Comparison of ENCODE assay signal across 24 mouse cellular contexts in the genomic region with DNA sequence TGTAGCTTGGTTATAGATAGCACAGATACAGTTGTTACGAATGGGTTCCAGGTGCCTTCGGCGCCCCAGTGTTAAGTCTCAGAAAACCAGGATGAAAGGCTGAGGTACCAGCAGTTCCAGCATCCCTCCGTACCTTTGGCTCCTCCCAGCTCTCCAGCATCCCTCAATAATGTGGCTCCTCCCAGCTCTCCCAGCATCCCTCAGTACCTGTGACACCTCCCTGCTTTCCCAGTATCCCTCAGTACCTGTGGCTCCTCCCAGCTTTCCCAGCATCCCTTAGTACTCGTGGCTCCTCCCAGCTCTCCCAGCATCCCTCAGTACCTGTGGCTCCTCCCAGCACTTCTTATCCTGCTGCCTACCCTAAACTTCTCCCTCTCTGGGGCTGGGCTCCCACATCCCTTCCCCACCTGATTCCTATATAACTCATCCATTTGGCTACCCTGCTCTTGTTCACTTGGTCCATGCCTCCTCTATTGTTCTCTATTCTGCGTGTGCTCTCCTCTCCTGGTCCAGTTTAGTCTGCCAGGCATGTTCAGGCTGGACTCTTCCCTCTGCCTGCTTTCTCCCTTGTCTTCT. TPM values are rescaled to one million over a fixed set of nuclear protein-coding genes. Genes with fewer than 3 reads are reported as not detected.
DNase-seq lines count a peak whose midpoint lies in the region; ATAC-seq and TF ChIP-seq lines count a peak whose summit lies in the region.
"Had no signal": no experiment of that assay in that cellular context is flagged by ENCODE, and none has a peak within 500 bp of the region (broad histone marks: within the 10 kb centered on the region; RNA-seq: fewer than 3 reads in every experiment).

No protein-coding gene starts in this region.

- TF ChIP-seq EP300 in CH12.LX (IDR thresholded peaks at IDR 0.05; ENCODE audit: low read length): no peak

- ATAC-seq in forebrain, embryonic 15.5 days (replicated peaks): no peak
- ATAC-seq in forebrain, embryonic 11.5 days (replicated peaks; ENCODE audit: low FRiP score): no peak
- ATAC-seq in embryonic facial prominence, embryonic 15.5 days (ENCODE audit: insufficient number of reproducible peaks, low FRiP score, low TSS enrichment, low read depth): 0 out of 2 replicates have a peak, but pooled peaks have one; percentile 11
- ATAC-seq in inflammation-experienced regulatory T-cells, adult 6 months: no peak
- ATAC-seq: activated CD4-positive, CD25-positive, alpha-beta regulatory T cell, adult 4 months; forebrain, postnatal 0 days; hindbrain, embryonic 16.5 days had no signal

- H3K9ac ChIP-seq in forebrain, embryonic 15.5 days (replicated peaks): no peak overlapping the region
- H3K9ac ChIP-seq in forebrain, embryonic 11.5 days (ENCODE audit: low read length): no peak overlapping the region
- peak overlapping the region; percentile 30; the same call in 1 of the 2 replicates for H3K9ac ChIP-seq in CH12.LX (ENCODE audit: insufficient read depth, low read depth)
- peak overlapping the region; percentile 55; the same call in 1 of the 2 replicates for H3K9ac ChIP-seq in ES-E14 (ENCODE audit: insufficient read depth, low read depth, low read length, poor library complexity, severe bottlenecking)
- H3K9ac ChIP-seq in embryonic facial prominence, embryonic 15.5 days: no peak overlapping the region
- H3K9ac ChIP-seq: embryonic facial prominence, embryonic 12.5 days; forebrain, postnatal 0 days; heart, embryonic 13.5 days; hindbrain, embryonic 12.5 days; kidney, embryonic 15.5 days had no signal

- no peaks in the 10 kb centered on the region for H3K36me3 ChIP-seq in forebrain, embryonic 15.5 days
- no peaks in the 10 kb centered on the region for H3K36me3 ChIP-seq in forebrain, embryonic 11.5 days (ENCODE audit: control insufficient read depth, insufficient read depth, low read length)
- H3K36me3 ChIP-seq in CH12.LX (replicated peaks in 1 of 2; ENCODE audit: control insufficient read depth in 1 of 2, insufficient read depth in 1 of 2, low read length in 1 of 2) (no peaks in the 10 kb centered on the region), ES-E14 (ENCODE audit: control insufficient read depth, insufficient read depth, low read length, poor library complexity, severe bottlenecking) (no peaks in the 10 kb centered on the region)
- no peaks in the 10 kb centered on the region for H3K36me3 ChIP-seq in embryonic facial prominence, embryonic 15.5 days
- H3K36me3 ChIP-seq in kidney, adult 2 months (ENCODE audit: control insufficient read depth, insufficient read depth, low read length): no peaks in the 10 kb centered on the region
- H3K36me3 ChIP-seq: embryonic facial prominence, embryonic 12.5 days; hindbrain, embryonic 12.5 days; kidney, embryonic 15.5 days had no signal

- H3K4me2 ChIP-seq in forebrain, embryonic 15.5 days (replicated peaks): no peak overlapping the region
- no peak overlapping the region for H3K4me2 ChIP-seq in forebrain, embryonic 11.5 days (ENCODE audit: low read depth, low read length, severe bottlenecking)
- H3K4me2 ChIP-seq in CH12.LX (ENCODE audit: insufficient read depth, low read depth, poor library complexity, severe bottlenecking): peak overlapping the region; percentile 61
- no peak overlapping the region for H3K4me2 ChIP-seq in embryonic facial prominence, embryonic 15.5 days (replicated peaks)
- H3K4me2 ChIP-seq: embryonic facial prominence, embryonic 12.5 days; heart, embryonic 13.5 days; hindbrain, embryonic 12.5 days; kidney, embryonic 15.5 days had no signal

- no peak overlapping the region for H3K4me3 ChIP-seq in forebrain, embryonic 15.5 days
- H3K4me3 ChIP-seq in forebrain, embryonic 11.5 days (ENCODE audit: low read depth, low read length): no peak overlapping the region
- H3K4me3 ChIP-seq in CH12.LX (replicated peaks in 1 of 3; ENCODE audit: low read depth in 2 of 3, low read length in 2 of 3, poor library complexity in 1 of 3): peak overlapping the region; percentile 44 to 55 (median 46)
- peak overlapping the region; percentile 10 to 73; a peak in 3 of 4 replicates for H3K4me3 ChIP-seq in ES-E14 (ENCODE audit: insufficient read depth in 1 of 2, low read depth in 1 of 2, low read length in 2 of 2, poor library complexity in 1 of 2, severe bottlenecking in 1 of 2)
- no peak overlapping the region for H3K4me3 ChIP-seq in embryonic facial prominence, embryonic 15.5 days (replicated peaks)
- H3K4me3 ChIP-seq in kidney, adult 2 months (ENCODE audit: insufficient read depth, low read depth, low read length): no peak overlapping the region
- H3K4me3 ChIP-seq: embryonic facial prominence, embryonic 12.5 days; gastrocnemius, adult 2 months; heart, embryonic 13.5 days; hindbrain, embryonic 12.5 days; kidney, embryonic 15.5 days had no signal

- in situ Hi-C loops in CH12.LX (cut with MboI; ENCODE audit: low pct_ligation_motif_present, low pct_unique_long_range_greater_than_20kb, low sequenced_read_pairs) (no loop called here), ES-E14 (cut with MboI; ENCODE audit: low sequenced_read_pairs in 2 of 2, unreplicated experiment in 2 of 2) (no loop called here)

- no peaks in the 10 kb centered on the region for H3K27me3 ChIP-seq in forebrain, embryonic 15.5 days
- H3K27me3 ChIP-seq in forebrain, embryonic 11.5 days (ENCODE audit: control insufficient read depth, insufficient read depth, low read length): no peaks in the 10 kb centered on the region
- H3K27me3 ChIP-seq in CH12.LX (replicated peaks): peaks cover 18% of the 10 kb centered on the region
- H3K27me3 ChIP-seq in embryonic facial prominence, embryonic 15.5 days: no peaks in the 10 kb centered on the region
- no peaks in the 10 kb centered on the region for H3K27me3 ChIP-seq in kidney, adult 2 months (replicated peaks; ENCODE audit: control insufficient read depth, insufficient read depth, low read length)
- H3K27me3 ChIP-seq: embryonic facial prominence, embryonic 12.5 days; heart, embryonic 13.5 days; kidney, embryonic 15.5 days had no signal

- no peak for TF ChIP-seq CTCF in CH12.LX (conservative IDR thresholded peaks at IDR 0.05 in 1 of 2, IDR thresholded peaks at IDR 0.05 in 1 of 2; ENCODE audit: low read depth in 2 of 2, low read length in 2 of 2)
- TF ChIP-seq CTCF in kidney, adult 2 months (conservative IDR thresholded peaks at IDR 0.05; ENCODE audit: insufficient read depth, insufficient read length, low read depth, low read length): no peak

- no peaks in the 10 kb centered on the region for H3K9me3 ChIP-seq in forebrain, embryonic 15.5 days
- H3K9me3 ChIP-seq in forebrain, embryonic 11.5 days (ENCODE audit: control insufficient read depth, low read length): no peaks in the 10 kb centered on the region
- H3K9me3 ChIP-seq in CH12.LX (replicated peaks; ENCODE audit: low read length) (no peaks in the 10 kb centered on the region), ES-E14 (ENCODE audit: control insufficient read depth, insufficient read depth, low read depth, low read length) (no peaks in the 10 kb centered on the region)
- H3K9me3 ChIP-seq in embryonic facial prominence, embryonic 15.5 days (replicated peaks): no peaks in the 10 kb centered on the region
- H3K9me3 ChIP-seq: embryonic facial prominence, embryonic 12.5 days; heart, embryonic 13.5 days; hindbrain, embryonic 12.5 days; kidney, embryonic 15.5 days had no signal

- peak overlapping the region; percentile 38; the same call in 1 of the 2 replicates for H3K27ac ChIP-seq in forebrain, embryonic 15.5 days (replicated peaks)
- H3K27ac ChIP-seq in forebrain, embryonic 11.5 days (ENCODE audit: low read depth, low read length): no peak overlapping the region
- no peak overlapping the region for H3K27ac ChIP-seq in CH12.LX (ENCODE audit: insufficient read depth, low read depth)
- no peak overlapping the region for H3K27ac ChIP-seq in ES-E14 (ENCODE audit: insufficient read depth, low read depth, low read length, poor library complexity, severe bottlenecking)
- no peak overlapping the region for H3K27ac ChIP-seq in embryonic facial prominence, embryonic 15.5 days (replicated peaks)
- H3K27ac ChIP-seq in kidney, adult 2 months (ENCODE audit: insufficient read depth, low read depth, low read length): no peak overlapping the region
- H3K27ac ChIP-seq: embryonic facial prominence, embryonic 12.5 days; gastrocnemius, adult 2 months; heart, embryonic 13.5 days; hindbrain, embryonic 12.5 days; kidney, embryonic 15.5 days had no signal

- no peaks in the 10 kb centered on the region for H3K79me2 ChIP-seq in CH12.LX (replicated peaks; ENCODE audit: control insufficient read depth, extremely low read depth, insufficient read depth, poor library complexity, severe bottlenecking)

- no peak for DNase-seq in forebrain, embryonic 11.5 days (ENCODE audit: low spot score)
- peak; percentile 83 for DNase-seq in CH12.LX (ENCODE audit: extremely low read depth)
- no peak for DNase-seq in ES-E14 (ENCODE audit: low read depth, low spot score)
- DNase-seq in kidney, adult 2 months: no peak
- DNase-seq: adrenal gland, postnatal 14 days; cerebellum, adult 11-12 months; cerebellum, adult 9-11 months; embryo, embryonic 11 days; forebrain, postnatal 0 days; gastrocnemius, adult 2 months; gastrocnemius, postnatal 25 days; heart, adult 11 months; heart, postnatal 36 days; kidney, adult 18-20 months had no signal

- peaks cover 49% of the 10 kb centered on the region for H3K4me1 ChIP-seq in forebrain, embryonic 15.5 days
- 0 out of 2 replicates have a peak, but pooled peaks cover 6% of the 10 kb centered on the region for H3K4me1 ChIP-seq in forebrain, embryonic 11.5 days (replicated peaks; ENCODE audit: control insufficient read depth, insufficient read depth, low read length)
- peaks cover 3 to 18% of the 10 kb centered on the region in 2 experiments for H3K4me1 ChIP-seq in CH12.LX (ENCODE audit: control insufficient read depth in 1 of 2, insufficient read depth in 2 of 2)
- H3K4me1 ChIP-seq in ES-E14 (ENCODE audit: control insufficient read depth in 2 of 2, insufficient read depth in 2 of 2, low read length in 2 of 2, poor library complexity in 1 of 2): no peaks in the 10 kb centered on the region
- H3K4me1 ChIP-seq in embryonic facial prominence, embryonic 15.5 days: peaks cover 3% of the 10 kb centered on the region; the same call in 1 of the 2 replicates
- no peaks in the 10 kb centered on the region for H3K4me1 ChIP-seq in kidney, adult 2 months (ENCODE audit: control insufficient read depth, insufficient read depth, low read length)
- H3K4me1 ChIP-seq: kidney, embryonic 15.5 days had no signal

- peak; percentile 73 for TF ChIP-seq POLR2A in CH12.LX (IDR thresholded peaks at IDR 0.05; ENCODE audit: low read depth, low read length)
- no peak for TF ChIP-seq POLR2A in kidney, adult 2 months (IDR thresholded peaks at IDR 0.05; ENCODE audit: low read depth, low read length)

- dilution Hi-C loops in CH12.LX (cut with MboI; ENCODE audit: extremely low pct_ligation_motif_present, extremely low pct_unique_long_range_greater_than_20kb, low sequenced_read_pairs): no loop called here

- WGBS in forebrain, embryonic 15.5 days: 86% methylated on average over 6 of the region's 6 CpGs
- 89% methylated on average over 6 of the region's 6 CpGs for WGBS in forebrain, embryonic 11.5 days
- 87% methylated on average over 6 of the region's 6 CpGs for WGBS in embryonic facial prominence, embryonic 15.5 days
- 95% methylated on average over 6 of the region's 6 CpGs for WGBS in kidney, adult 2 months

- TF ChIP-seq RAD21 in CH12.LX (IDR thresholded peaks at IDR 0.05; ENCODE audit: low read depth, low read length): no peak

RNA-seq across cellular contexts. Expression of a gene that starts 55.9 kb away (rescaled TPM):
- 2.0 and 2.3 TPM in 2 replicates for polyA plus RNA-seq in forebrain, embryonic 15.5 days (2015; fragmentation: Nextera tagmentation; extraction: Ambion mirVana)
- polyA plus RNA-seq in forebrain, embryonic 11.5 days (2014; fragmentation: Nextera tagmentation; extraction: Ambion mirVana): 0.65 and 1.8 TPM in 2 replicates
- total RNA-seq in CH12.LX (2012; rRNA removed) (0.55 and 0.64 TPM in 2 replicates), CH12.LX (2014; rRNA removed) (3.4 and 4.1 TPM in 2 replicates), ES-E14 (2012; rRNA removed) (not detected in 2 replicates)
- polyA plus RNA-seq in CH12.LX (2012; ENCODE audit: insufficient read length, low read depth): 4.8 and 5.7 TPM in 2 replicates
- polyA plus RNA-seq in embryonic facial prominence, embryonic 15.5 days (2015; fragmentation: Nextera tagmentation; extraction: Ambion mirVana): 4.3 and 4.8 TPM in 2 replicates
- under 1 TPM in 1 of 3 experiments, not detected in 2; 0.88 TPM for polyA plus RNA-seq in inflammation-experienced regulatory T-cells, adult 6 months (2017; shearing (Covaris generic))
- polyA plus RNA-seq in kidney, adult 2 months (2012; rRNA removed): 0.14 and 0.56 TPM in 2 replicates
- total RNA-seq: adrenal gland, adult 18-20 months; adrenal gland, postnatal 14 days had no signal

Comparison
In these comparisons a context has a peak if more than half of its experiments do, and no peak if none do; other contexts are left out.
1. H3K4me3 ChIP-seq: peak in CH12.LX (3 of 3) and ES-E14 (2 of 2); none in forebrain, embryonic 15.5 days (single experiment), forebrain, embryonic 11.5 days (single experiment), embryonic facial prominence, embryonic 15.5 days (single experiment) and kidney, adult 2 months (single experiment).
2. H3K9ac ChIP-seq: peak in CH12.LX (single experiment) and ES-E14 (single experiment); none in forebrain, embryonic 15.5 days (single experiment), forebrain, embryonic 11.5 days (single experiment) and embryonic facial prominence, embryonic 15.5 days (single experiment).